Mouse (Mus musculus): ENCODE results near the gene Zxdb. TPM values are rescaled to one million over a fixed set of nuclear protein-coding genes. Genes with fewer than 3 reads are reported as not detected.
"Not testable (repeated sequence)": the region's sequence is repeated elsewhere in the genome, so short reads cannot be mapped to it uniquely, and the experiment has no call there.

Gene Zxdb
- 10 to 100 TPM; 13.1 to 13.6 TPM for total RNA-seq (2021)

DNA sequence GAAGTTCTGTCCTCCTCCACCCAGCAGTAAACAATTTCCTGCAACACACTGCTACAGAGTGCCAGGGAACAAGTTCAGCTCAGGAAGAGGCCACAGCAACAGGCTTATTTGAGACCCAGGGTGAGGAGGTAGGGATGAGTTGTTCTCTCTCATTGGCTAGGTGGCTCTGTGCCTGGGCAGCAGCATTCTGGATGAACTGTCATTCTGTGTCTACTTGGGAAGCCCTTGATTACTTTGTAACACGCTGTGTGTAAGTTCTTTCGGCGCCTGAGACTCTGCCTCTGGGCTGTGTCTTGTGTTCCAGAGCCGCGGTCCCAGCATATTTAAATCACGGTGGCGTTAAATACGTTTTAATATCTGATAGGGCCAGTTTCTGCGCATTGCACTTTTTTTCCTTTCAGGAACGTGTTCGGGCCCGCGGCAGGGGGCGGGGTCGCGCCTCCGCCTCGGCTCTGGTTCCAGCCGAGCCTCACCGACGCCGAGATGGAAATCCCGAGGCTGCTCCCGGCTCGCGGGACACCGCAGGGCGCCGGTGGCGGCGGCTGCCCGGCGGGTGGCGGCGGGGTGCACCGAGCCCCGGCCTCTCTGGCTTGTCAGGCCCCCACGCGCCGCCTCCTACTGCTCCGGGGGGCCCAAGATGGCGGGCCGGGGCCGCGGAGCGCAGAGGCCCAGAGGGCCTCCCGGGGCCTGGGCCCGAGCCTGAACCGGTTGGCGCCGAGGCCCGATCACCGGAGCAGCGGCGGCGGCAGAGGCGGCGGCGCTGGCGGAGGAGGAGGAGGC, at the start of gene Zxdb:
Zxdb (plus strand) TSS at position 378 of the 780 bp plus-strand sequence.
- DNase-seq (ENCODE audit: extremely low spot score in 1 of 2, low spot score in 2 of 2); intact Hi-C loops (cut with DNase I): not testable (repeated sequence)

DNA sequence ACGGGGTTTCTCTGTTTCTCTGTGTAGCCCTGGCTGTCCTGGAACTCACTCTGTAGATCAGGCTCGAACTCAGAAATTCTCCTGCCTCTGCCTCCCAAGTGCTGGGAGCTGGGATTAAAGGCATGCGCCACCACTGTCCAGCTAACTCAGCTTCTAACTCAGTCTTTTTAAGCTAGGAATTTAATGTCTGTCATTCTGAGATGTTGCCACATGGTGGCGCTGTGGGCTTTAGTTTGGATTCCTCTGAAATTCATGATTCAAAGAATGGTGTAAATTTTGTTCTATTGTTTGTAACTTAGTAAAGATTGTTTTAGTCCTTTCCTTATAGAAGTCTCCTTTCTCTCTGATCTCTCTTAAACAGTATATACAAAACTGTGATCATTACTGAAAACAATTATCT, 49.4 kb upstream of the Zxdb start:
- peak in 1 of 2 experiments; percentile 26 for DNase-seq (ENCODE audit: extremely low spot score in 1 of 2, low spot score in 2 of 2)
- intact Hi-C loops (cut with DNase I) = no loop called here

DNA sequence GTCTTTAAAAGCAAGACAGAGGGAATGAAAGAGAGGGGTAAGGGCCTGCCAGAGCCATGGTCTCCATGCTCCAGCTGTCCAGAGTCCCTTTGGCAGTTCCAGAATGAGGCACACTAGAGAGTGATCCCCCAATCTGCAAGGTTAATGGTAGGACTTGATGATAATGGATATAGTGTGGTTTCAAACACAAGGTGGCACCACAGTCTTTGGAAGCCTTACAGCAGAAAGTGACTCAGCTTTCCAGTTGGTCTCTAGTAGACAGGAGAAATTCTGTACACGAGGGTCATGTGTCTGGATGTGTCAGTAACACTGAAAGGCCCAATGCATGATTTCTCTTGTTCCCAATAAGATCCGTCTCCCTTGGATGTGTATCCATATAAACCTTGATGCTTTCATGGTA, 42.8 kb upstream of the Zxdb start:
- DNase-seq (ENCODE audit: extremely low spot score in 1 of 2, low spot score in 2 of 2); intact Hi-C loops (cut with DNase I): not testable (repeated sequence)

DNA sequence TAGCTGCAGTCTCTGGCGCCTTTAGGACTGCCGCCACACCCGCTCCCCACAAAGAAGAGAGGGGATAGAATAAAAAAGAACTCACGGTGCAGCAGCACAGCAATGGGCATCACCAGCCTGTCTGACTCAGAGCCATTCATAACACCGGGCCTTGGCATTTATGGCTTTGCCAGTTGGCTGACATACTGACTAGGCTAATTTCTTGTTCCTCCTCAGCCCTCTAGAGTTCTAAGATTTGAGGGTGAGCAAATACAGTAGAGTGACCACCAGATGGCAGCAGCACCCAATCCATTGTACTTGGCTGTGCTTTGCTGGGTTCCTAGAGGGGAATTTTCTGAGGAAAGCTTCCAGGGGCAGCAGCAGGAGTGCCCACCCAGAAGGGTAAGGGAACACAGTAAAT, 34.8 kb upstream of the Zxdb start:
- DNase-seq (ENCODE audit: extremely low spot score in 1 of 2, low spot score in 2 of 2); intact Hi-C loops (cut with DNase I): not testable (repeated sequence)

DNA sequence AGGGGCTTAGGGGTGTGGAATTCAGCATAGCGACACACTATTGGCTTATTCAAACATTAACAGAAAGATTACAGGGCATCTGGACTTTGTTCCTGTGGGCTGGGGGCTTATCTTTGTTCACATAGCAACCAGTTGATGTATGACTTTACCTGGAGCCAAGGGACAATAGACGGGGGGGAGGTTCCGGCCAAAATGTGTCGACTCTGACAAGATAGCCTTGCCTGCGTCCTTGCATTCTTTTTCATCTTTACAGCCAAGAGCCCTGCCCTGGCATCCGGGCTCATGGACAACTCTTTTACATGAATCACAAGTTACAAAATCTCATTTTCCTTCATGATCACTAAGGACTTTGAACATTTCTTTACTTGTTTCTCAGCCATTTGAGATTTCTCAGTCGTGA, 17.7 kb upstream of the Zxdb start:
- DNase-seq (ENCODE audit: extremely low spot score in 1 of 2, low spot score in 2 of 2); intact Hi-C loops (cut with DNase I): not testable (repeated sequence)

DNA sequence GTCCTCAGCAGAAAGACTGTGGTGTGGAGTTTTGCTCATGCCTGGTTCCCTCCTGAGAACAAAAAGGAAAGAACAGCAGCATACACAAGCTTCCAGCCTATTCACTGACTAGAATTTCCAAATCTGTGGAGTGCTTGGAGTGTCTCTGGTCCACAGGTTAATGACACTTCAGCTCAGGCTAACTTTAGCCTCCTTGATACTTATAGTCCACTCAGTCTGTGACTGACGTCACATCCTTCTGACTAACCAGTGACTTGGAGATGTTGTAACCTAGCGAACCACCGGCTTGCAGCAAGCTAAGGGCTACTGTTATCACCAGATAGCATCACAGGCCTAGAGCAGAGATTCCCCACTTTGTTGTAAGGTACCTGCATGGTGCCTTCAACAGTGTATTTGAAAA, 14.6 kb upstream of the Zxdb start:
- DNase-seq (ENCODE audit: extremely low spot score in 1 of 2, low spot score in 2 of 2); intact Hi-C loops (cut with DNase I): not testable (repeated sequence)

DNA sequence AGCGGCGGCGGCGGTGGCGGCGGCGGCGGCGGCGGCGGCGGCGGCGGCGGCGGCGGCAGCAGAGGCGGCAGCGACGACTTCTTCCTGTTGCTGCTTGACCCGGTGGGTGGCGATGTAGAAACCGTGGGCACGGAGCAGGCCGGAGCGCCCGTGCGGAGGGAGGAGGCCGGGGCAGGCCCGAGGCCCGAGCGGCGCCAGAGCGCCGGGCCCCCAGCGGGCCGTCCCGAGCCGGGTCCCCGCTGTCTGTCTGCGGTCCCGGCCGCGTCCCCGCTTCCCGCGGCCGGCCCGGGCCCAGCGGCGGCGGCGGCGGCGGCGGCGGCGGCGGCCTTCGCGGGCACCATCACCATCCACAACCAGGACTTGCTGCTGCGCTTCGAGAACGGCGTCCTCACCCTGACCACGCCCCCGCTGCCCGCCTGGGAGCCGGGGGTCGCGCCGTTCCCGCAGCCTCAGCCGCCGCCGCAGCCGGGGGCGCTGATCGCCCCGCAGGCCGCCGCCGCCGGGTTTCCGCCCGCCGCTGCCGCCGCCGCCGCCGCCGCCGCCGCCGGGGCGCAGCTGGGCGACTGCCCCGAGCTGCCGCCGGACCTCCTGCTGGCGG, 702 bp downstream of the Zxdb start:
- not testable (repeated sequence) for DNase-seq (ENCODE audit: extremely low spot score in 1 of 2, low spot score in 2 of 2)

DNA sequence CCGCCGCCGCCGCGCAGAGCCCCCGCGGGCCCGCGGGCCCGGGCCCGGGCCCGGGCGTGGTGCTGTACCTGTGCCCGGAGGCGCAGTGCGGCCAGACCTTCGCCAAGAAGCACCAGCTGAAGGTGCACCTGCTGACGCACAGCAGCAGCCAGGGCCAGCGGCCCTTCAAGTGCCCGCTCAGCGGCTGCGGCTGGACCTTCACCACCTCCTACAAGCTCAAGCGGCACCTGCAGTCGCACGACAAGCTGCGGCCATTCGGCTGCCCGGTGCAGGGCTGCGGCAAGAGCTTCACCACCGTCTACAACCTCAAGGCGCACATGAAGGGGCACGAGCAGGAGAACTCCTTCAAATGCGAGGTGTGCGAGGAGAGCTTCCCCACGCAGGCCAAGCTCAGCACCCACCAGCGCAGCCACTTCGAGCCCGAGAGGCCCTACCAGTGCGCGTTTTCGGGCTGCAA, 1.3 kb downstream of the Zxdb start:
- intact Hi-C loops (cut with DNase I) = not testable (repeated sequence)

More for the DNA sequence above, 702 bp downstream of the Zxdb start:
- intact Hi-C loops (cut with DNase I) = not testable (repeated sequence)

DNA sequence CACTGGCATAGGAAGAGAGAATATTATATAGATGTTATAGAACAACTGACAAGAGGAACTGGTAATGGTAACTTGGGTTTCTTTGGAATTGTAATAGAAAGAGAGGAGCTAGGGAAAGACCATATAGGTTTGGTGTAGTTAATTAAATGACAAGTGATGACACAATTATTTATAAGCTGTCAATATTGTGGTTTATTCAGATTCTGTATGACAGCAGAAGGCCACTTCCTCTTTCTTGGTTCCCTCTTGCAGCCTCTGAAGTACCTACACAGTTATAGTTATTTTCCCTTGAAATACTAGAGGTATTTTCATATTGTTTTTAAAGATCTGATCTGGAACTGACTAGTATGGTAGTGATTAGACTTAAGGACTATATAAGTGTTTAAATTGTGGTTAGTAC, 7.2 kb downstream of the Zxdb start:
- intact Hi-C loops (cut with DNase I) = no loop called here
- DNase-seq (ENCODE audit: extremely low spot score in 1 of 2, low spot score in 2 of 2) = no peak

More for the DNA sequence above, 1.3 kb downstream of the Zxdb start:
- DNase-seq (ENCODE audit: extremely low spot score in 1 of 2, low spot score in 2 of 2) = not testable (repeated sequence)

DNA sequence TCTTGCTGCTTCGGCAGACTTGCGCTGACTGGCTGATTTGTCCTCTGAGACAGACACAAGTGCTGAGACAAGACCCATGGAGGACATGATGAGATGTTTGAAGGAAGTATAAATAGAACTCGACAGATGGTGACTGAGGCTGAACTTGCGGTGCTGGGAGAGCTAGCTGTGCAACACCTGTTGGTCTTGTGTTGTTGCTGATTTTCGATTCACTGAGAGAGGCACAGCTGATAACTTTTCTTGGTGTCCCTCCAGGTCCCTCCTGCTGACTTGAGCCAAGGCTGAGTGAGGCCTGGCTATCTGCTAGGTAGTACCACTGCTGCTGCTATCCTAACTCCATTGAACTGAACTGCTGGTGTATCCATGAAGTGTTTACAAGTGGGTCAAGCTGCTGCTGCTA, 29.4 kb downstream of the Zxdb start:
- no peak for DNase-seq (ENCODE audit: extremely low spot score in 1 of 2, low spot score in 2 of 2)
- intact Hi-C loops (cut with DNase I) = no loop called here

DNA sequence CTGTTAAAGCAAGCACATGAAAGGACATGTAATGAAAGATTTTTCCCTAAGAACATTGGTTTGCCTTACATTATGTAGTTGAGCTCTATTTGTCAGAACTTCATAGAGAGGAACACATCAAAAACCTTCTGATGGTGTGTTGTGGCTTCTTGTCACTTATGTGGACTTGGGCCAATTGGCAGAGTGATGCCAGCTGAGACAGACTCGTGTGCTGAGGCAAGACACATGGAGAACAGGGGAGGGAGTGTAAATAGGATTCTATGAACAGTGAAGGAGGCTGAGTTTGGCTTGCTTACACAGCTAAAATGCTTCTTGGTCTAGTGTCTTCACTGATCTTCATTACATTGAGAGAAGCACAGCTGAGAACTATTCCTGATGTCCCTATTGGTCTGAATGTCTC, 35.6 kb downstream of the Zxdb start:
- intact Hi-C loops (cut with DNase I) = no loop called here
- DNase-seq (ENCODE audit: extremely low spot score in 1 of 2, low spot score in 2 of 2) = no peak

DNA sequence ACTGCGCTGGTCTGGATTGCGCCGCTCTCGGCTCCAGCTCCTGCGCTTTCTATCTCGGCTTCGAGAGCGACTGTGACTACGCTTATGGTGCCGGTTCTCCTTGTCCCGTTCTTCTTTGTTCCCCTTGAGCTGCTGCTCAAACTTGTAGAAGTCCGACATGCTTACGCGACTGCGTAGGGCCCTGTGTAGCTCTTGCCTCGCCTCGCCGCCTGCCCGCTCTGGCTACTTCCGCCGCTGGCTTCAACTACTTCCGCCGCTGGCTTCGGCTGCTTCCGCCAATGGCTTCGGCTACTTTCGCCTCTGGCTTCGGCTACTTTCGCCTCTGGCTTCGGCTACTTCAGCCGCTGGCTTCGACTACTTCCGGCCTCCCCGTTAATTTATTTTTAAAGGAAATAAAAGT, 49.5 kb downstream of the Zxdb start:
- intact Hi-C loops (cut with DNase I) = no loop called here
- DNase-seq (ENCODE audit: extremely low spot score in 1 of 2, low spot score in 2 of 2) = no peak

Other genes with a start within 250 kb of the Zxdb start
- 100 to 1,000 TPM; 509 to 516 TPM for gene Maged1, start 182.4 kb upstream of the Zxdb start, total RNA-seq (2021)
- gene Gspt2, start 88.5 kb upstream of the Zxdb start, total RNA-seq (2021) = 10 to 100 TPM; 34.4 to 38.6 TPM